Mouse (Mus musculus) cerebellum, adult 2 months (tissue): ENCODE data around the gene Cep131. TPM values are rescaled to one million over a fixed set of nuclear protein-coding genes. Genes with fewer than 3 reads are reported as not detected.
A peak's percentile ranks its signal among the peaks of the same experiment; 100 is the strongest.

Experiments
- DNase-seq, 2 experiments: peaks; one replicate each; pipeline ENCODE4 v3.0.0; 2021
- H3K27ac ChIP-seq: fragments of 200-500 bp; 2 replicates; pipeline ENCODE4 v1.5.1; 2012; ENCODE audit warnings: low read length, control low read depth, inconsistent platforms; ENCODE audit not compliant: insufficient read depth
- H3K27me3 ChIP-seq: fragments of 200-500 bp; 2 replicates; pipeline ENCODE4 v1.6.1; 2012; ENCODE audit warnings: inconsistent platforms, mild to moderate bottlenecking, low read length, moderate library complexity; ENCODE audit not compliant: control insufficient read depth, insufficient read depth
- H3K4me1 ChIP-seq: fragments of 200-500 bp; 2 replicates; pipeline ENCODE4 v1.6.1; 2011; ENCODE audit warnings: low read length; ENCODE audit not compliant: control insufficient read depth, insufficient read depth
- H3K4me3 ChIP-seq: fragments of 200-500 bp; replicated peaks from 2 replicates; pipeline ENCODE3; 2011; ENCODE audit warnings: mild to moderate bottlenecking, low read depth, low read length, control low read depth; ENCODE audit not compliant: insufficient read depth
- CTCF ChIP-seq: fragments of 200-500 bp; IDR thresholded peaks from 2 replicates; pipeline ENCODE4 v1.5.1; 2011; ENCODE audit warnings: low read depth, mild to moderate bottlenecking, control low read depth, low read length, moderate library complexity, borderline replicate concordance; ENCODE audit not compliant: insufficient read depth
- POLR2A ChIP-seq: fragments of 200-500 bp; IDR thresholded peaks from 2 replicates; pipeline ENCODE4 v1.6.1; 2011; ENCODE audit warnings: low read length, control low read depth, borderline replicate concordance; ENCODE audit not compliant: insufficient read depth
- WGBS: fragments of 180-500 bp; shearing (Covaris S2); methylation state at CpG from one replicate; pipeline ENCODE4 v1.1.7; 2018; 5-methylcytosine and 5-hydroxymethylcytosine counted together
- polyA plus RNA-seq: library from polyadenylated mRNA; depleted of rRNA; stranded (reverse); fragments of >200 nt; gene quantifications from 2 replicates; pipeline ENCODE4 v1.2.3, GENCODE M21; 2012; rRNA removed

The Cep131 gene
- polyA plus RNA-seq, 1 experiment: 33.0 TPM

DNA sequence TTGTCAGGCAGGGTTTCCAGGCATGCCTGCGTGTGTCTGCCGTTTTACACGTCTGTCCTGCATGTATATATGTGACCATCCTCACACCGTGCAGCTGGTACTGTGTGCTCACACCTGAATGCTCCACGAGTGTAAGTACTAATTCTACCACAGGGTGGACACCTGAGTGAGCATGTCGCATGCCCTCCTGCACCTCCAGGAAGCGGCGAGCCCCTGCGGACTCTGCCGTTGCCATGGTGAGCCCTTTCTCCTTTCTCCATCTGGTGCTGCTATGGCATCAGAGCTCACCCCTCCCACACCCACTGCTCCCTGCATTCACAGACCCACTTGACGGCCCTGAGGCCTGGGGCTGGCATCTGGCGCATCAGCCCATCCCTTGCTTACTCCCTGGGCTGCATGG, 63.8 kb downstream of the Cep131 start:
- Histone ChIP-seq H3K27me3 (no peaks in the 10 kb centered on the region), H3K27ac (peak overlapping the region; percentile 17), H3K4me3 (no peak overlapping the region), H3K4me1 (peaks cover 57% of the 10 kb centered on the region)
- peak; percentile 66 for TF ChIP-seq CTCF
- TF ChIP-seq POLR2A: no peak
- peak; percentile 76 to 83 for DNase-seq
- 12% methylated on average over 12 of the region's 12 CpGs for WGBS

- 7% methylated on average over 8 of the region's 8 CpGs for WGBS
These were observed 64.4 kb downstream of the Cep131 start for GRCm38 (mm10) chr11:120022216-120022615.

DNA sequence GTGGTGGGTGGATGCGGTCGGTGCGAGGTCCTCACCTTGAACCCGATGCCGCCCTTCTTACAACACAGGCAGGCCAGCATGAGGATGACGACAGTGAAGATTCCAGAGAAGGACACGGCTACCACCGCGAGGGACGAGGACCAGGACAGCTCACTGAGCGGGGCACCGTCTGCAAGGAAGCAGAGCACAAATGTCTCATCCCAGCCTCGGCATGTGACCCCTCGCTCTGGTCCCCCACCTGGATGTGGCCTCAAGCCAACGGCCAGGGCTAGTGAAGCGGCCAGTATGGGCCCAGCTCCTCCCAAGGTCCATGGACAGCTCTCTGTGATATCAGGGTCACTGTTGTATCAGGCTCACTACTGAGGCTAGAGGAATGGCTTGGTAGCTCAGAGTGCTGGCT, 65.3 kb downstream of the Cep131 start:
- Histone ChIP-seq H3K4me1 (peaks cover 54% of the 10 kb centered on the region), H3K27ac (peak overlapping the region; percentile 61), H3K27me3 (no peaks in the 10 kb centered on the region), H3K4me3 (no peak overlapping the region)
- no peak for TF ChIP-seq POLR2A
- peak; percentile 45 to 57 for DNase-seq
- WGBS: 39% methylated on average over 16 of the region's 16 CpGs

More at GRCm38 (mm10) chr11:120022216-120022615, 64.4 kb downstream of the Cep131 start:
- H3K4me1 ChIP-seq: peaks cover 57% of the 10 kb centered on the region
- H3K4me3 ChIP-seq: no peak overlapping the region
- no peak for TF ChIP-seq CTCF
- TF ChIP-seq POLR2A: no peak
- H3K27ac ChIP-seq: peak overlapping the region; percentile 17
- no peaks in the 10 kb centered on the region for H3K27me3 ChIP-seq
- DNase-seq: peak; percentile 73 to 83

DNA sequence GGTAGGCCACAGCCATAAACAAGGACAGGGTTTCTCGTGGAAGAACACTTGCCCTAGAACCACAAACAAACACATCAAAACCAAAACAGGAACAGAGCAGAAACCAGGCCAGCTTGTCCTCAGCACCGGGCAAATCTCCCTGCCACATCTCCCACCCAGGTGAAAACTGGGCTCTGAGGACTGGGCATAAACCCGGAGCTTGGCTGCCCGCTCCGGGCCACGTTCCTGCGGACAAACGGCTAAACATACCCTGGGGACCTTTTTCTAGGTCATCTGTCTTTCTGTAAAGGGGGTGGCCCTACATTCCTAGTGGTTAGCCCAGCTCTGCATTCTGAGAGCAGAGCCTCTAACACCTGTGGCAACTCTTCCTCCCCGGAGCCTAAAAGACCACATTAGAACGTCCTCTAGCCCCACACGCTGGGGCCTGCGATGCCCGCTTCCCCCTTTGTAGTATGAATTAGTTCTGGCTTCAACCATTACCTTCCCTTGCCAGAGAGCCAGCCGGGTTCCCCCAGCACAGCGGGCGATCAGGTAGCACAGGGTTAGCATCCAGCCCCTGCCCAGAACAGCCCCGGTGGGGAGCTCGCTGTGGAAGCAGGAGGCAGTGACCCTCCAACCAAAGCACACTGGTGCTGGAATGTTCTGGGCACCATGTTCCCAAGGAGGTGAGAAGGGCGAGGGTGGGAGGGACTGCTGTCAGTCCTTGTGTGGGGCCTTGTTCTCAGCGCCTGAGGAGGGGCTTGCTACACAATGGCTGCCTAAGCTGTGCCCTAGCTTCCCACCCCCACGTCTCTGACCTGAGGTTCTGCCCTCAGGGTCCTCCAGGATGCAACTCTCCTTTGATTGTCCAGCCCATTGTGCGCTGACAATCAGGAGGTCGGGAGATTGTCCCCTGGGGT, 66.8 kb downstream of the Cep131 start:
- WGBS: 19% methylated on average over 23 of the region's 23 CpGs

GRCm38 (mm10) chr11:120017011-120017410, 69.6 kb downstream of the Cep131 start:
- H3K27ac ChIP-seq: peak overlapping the region; percentile 50; the same call in 1 of the 2 replicates
- DNase-seq: peak in 1 of 2 experiments; percentile 50
- TF ChIP-seq CTCF (no peak), POLR2A (peak; percentile 24; the same call in 1 of the 2 replicates)
- H3K4me1 ChIP-seq: peaks cover 42% of the 10 kb centered on the region
- H3K27me3 ChIP-seq: no peaks in the 10 kb centered on the region
- 62% methylated on average over 8 of the region's 8 CpGs for WGBS
- peak overlapping the region; percentile 17 for H3K4me3 ChIP-seq

More for the DNA sequence above, 66.8 kb downstream of the Cep131 start:
- TF ChIP-seq POLR2A: no peak
- no peak for TF ChIP-seq CTCF
- H3K27me3 ChIP-seq: no peaks in the 10 kb centered on the region
- no peak overlapping the region for H3K4me3 ChIP-seq
- peak; percentile 67 to 68 for DNase-seq
- peak overlapping the region; percentile 5 for H3K27ac ChIP-seq
- H3K4me1 ChIP-seq: peaks cover 47% of the 10 kb centered on the region

GRCm38 (mm10) chr11:120014758-120015157, 71.9 kb downstream of the Cep131 start:
- WGBS: 82% methylated on average over 4 of the region's 4 CpGs
- Histone ChIP-seq H3K27ac (no peak overlapping the region), H3K4me3 (no peak overlapping the region), H3K27me3 (no peaks in the 10 kb centered on the region), H3K4me1 (peaks cover 42% of the 10 kb centered on the region)
- DNase-seq: no peak
- TF ChIP-seq POLR2A (no peak), CTCF (no peak)

Other genes with a start within 250 kb of the Cep131 start
- gene Chmp6, start 173.4 kb downstream of the Cep131 start, polyA plus RNA-seq: 41.9 and 43.9 TPM in 2 replicates
- gene Baiap2, start 144.1 kb downstream of the Cep131 start, polyA plus RNA-seq: 116 and 141 TPM in 2 replicates
- gene Aatk, start 39.7 kb downstream of the Cep131 start, polyA plus RNA-seq: 296 and 298 TPM in 2 replicates
- 43.5 and 44.7 TPM in 2 replicates for gene Tepsin, start 11.9 kb upstream of the Cep131 start, polyA plus RNA-seq
- gene Ndufaf8, start 12.1 kb upstream of the Cep131 start, polyA plus RNA-seq: 43.5 and 50.7 TPM in 2 replicates
- gene Slc38a10, start 64.5 kb upstream of the Cep131 start, polyA plus RNA-seq: 72.5 and 73.2 TPM in 2 replicates
- gene Bahcc1, start 146.1 kb upstream of the Cep131 start, polyA plus RNA-seq: 17.0 and 17.6 TPM in 2 replicates